Mouse (Mus musculus) mouse trophoblast stem cell (cell line): ENCODE results near the gene Igfbp5.

Experiments used
- in situ Hi-C, 2 experiments: fragments of 300-500 bp; cut with MseI, MboI; formaldehyde crosslinking; loops; 2 replicates in 1 of 2; 3 replicates in 1 of 2; pipeline ENCODE4 v1.15.1; 2025

Gene Igfbp5

GRCm38 (mm10) chr1:72813639-72814403 is 60.9 kb downstream of the Igfbp5 start:
- in situ Hi-C loops = no loop called here

GRCm38 (mm10) chr1:72813089-72813638 is 61.5 kb downstream of the Igfbp5 start:
- in situ Hi-C loops = no loop called here

GRCm38 (mm10) chr1:72811061-72811460 is 63.6 kb downstream of the Igfbp5 start:
- in situ Hi-C loops = no loop called here

GRCm38 (mm10) chr1:72809951-72810675 is 64.6 kb downstream of the Igfbp5 start:
- in situ Hi-C loops = no loop called here

GRCm38 (mm10) chr1:72809304-72809703 is 65.4 kb downstream of the Igfbp5 start:
- in situ Hi-C loops = no loop called here
